ENCODE assay signal across 29 mouse cellular contexts in the genomic region with DNA sequence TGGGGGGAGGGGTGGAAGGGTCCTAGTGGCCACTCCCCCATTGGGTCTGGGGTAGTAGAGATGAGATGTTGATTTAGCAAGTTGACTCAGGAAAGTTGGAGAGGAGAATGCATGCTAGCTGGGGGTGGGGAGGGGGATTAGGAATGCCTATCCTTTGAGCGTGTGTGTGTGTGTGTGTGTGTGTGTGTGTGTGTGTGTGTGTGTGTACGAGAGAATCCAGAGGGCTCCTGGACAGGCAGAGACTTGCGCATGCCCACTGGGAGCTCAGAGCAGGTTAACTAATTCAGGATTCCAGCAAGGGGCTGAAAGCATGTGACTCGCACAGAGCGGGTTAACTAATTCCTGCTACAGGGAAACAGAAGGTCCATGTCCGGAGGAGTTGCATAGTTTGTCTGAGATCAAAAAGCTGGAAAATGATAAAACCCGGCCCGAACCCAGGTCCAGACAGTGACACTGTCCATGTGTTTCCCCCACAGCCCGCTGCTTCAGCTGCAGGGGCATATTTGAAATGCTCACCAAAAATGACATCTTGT.
DNase-seq lines count a peak whose midpoint lies in the region; ATAC-seq and TF ChIP-seq lines count a peak whose summit lies in the region.
"Had no signal": no experiment of that assay in that cellular context is flagged by ENCODE, and none has a peak within 500 bp of the region (broad histone marks: within the 10 kb centered on the region; RNA-seq: fewer than 3 reads in every experiment).

No protein-coding gene starts in this region.

- no peak for TF ChIP-seq CTCF in kidney, postnatal 0 days (IDR thresholded peaks at IDR 0.05; ENCODE audit: low read depth)

- no peaks in the 10 kb centered on the region for H3K4me1 ChIP-seq in kidney, postnatal 0 days (replicated peaks; ENCODE audit: insufficient read depth, low read length)
- H3K4me1 ChIP-seq in midbrain, embryonic 12.5 days: peaks cover 16% of the 10 kb centered on the region
- H3K4me1 ChIP-seq in midbrain, embryonic 16.5 days (ENCODE audit: control insufficient read depth, insufficient read depth, low read length): peaks cover 4% of the 10 kb centered on the region; the same call in 1 of the 2 replicates
- no peaks in the 10 kb centered on the region for H3K4me1 ChIP-seq in embryonic facial prominence, embryonic 11.5 days (ENCODE audit: control insufficient read depth, insufficient read depth, low read length)
- H3K4me1 ChIP-seq: embryonic facial prominence, embryonic 15.5 days; intestine, embryonic 15.5 days; liver, embryonic 13.5 days; neural tube, embryonic 12.5 days had no signal

- H3K9ac ChIP-seq in kidney, postnatal 0 days (ENCODE audit: low read depth, low read length): no peak overlapping the region
- no peak overlapping the region for H3K9ac ChIP-seq in midbrain, embryonic 12.5 days (replicated peaks)
- H3K9ac ChIP-seq in midbrain, embryonic 16.5 days (ENCODE audit: low read depth, low read length): no peak overlapping the region
- H3K9ac ChIP-seq in embryonic facial prominence, embryonic 11.5 days (replicated peaks; ENCODE audit: low read length): no peak overlapping the region
- H3K9ac ChIP-seq: embryonic facial prominence, embryonic 15.5 days; forebrain, embryonic 13.5 days; hindbrain, embryonic 12.5 days; intestine, embryonic 15.5 days; liver, embryonic 13.5 days; neural tube, embryonic 12.5 days had no signal

- 0 out of 2 replicates have a peak, but pooled peaks cover 12% of the 10 kb centered on the region for H3K36me3 ChIP-seq in kidney, postnatal 0 days (ENCODE audit: insufficient read depth, low read length)
- no peaks in the 10 kb centered on the region for H3K36me3 ChIP-seq in midbrain, embryonic 12.5 days
- peaks cover 2% of the 10 kb centered on the region; the same call in 1 of the 2 replicates for H3K36me3 ChIP-seq in midbrain, embryonic 16.5 days (ENCODE audit: control insufficient read depth, insufficient read depth, low read length)
- no peaks in the 10 kb centered on the region for H3K36me3 ChIP-seq in embryonic facial prominence, embryonic 11.5 days (replicated peaks; ENCODE audit: control insufficient read depth, insufficient read depth, low read depth, low read length)
- H3K36me3 ChIP-seq: embryonic facial prominence, embryonic 15.5 days; hindbrain, embryonic 12.5 days; intestine, embryonic 15.5 days; liver, embryonic 13.5 days; neural tube, embryonic 12.5 days had no signal

- H3K9me3 ChIP-seq in kidney, postnatal 0 days (replicated peaks; ENCODE audit: low read length): no peaks in the 10 kb centered on the region
- no peaks in the 10 kb centered on the region for H3K9me3 ChIP-seq in midbrain, embryonic 12.5 days
- no peaks in the 10 kb centered on the region for H3K9me3 ChIP-seq in midbrain, embryonic 16.5 days (replicated peaks; ENCODE audit: control insufficient read depth, low read length, poor library complexity, severe bottlenecking)
- H3K9me3 ChIP-seq in embryonic facial prominence, embryonic 11.5 days (replicated peaks; ENCODE audit: control insufficient read depth, low read length): no peaks in the 10 kb centered on the region
- H3K9me3 ChIP-seq: embryonic facial prominence, embryonic 15.5 days; forebrain, embryonic 13.5 days; hindbrain, embryonic 12.5 days; intestine, embryonic 15.5 days; liver, embryonic 13.5 days; neural tube, embryonic 12.5 days had no signal

- WGBS in kidney, postnatal 0 days: 58% methylated on average over 8 of the region's 9 CpGs
- WGBS in midbrain, embryonic 12.5 days: 46% methylated on average over 9 of the region's 9 CpGs
- WGBS in midbrain, embryonic 16.5 days: 45% methylated on average over 9 of the region's 9 CpGs
- 56% methylated on average over 9 of the region's 9 CpGs for WGBS in embryonic facial prominence, embryonic 11.5 days

- no peak overlapping the region for H3K27ac ChIP-seq in kidney, postnatal 0 days
- H3K27ac ChIP-seq in midbrain, embryonic 12.5 days (replicated peaks): no peak overlapping the region
- no peak overlapping the region for H3K27ac ChIP-seq in midbrain, embryonic 16.5 days (ENCODE audit: low read length)
- no peak overlapping the region for H3K27ac ChIP-seq in embryonic facial prominence, embryonic 11.5 days (replicated peaks; ENCODE audit: low read depth, low read length)
- H3K27ac ChIP-seq: embryonic facial prominence, embryonic 15.5 days; forebrain, embryonic 13.5 days; hindbrain, embryonic 12.5 days; hindbrain, postnatal 0 days; intestine, embryonic 15.5 days; layer of hippocampus, adult 2 months; liver, embryonic 13.5 days; neural tube, embryonic 12.5 days had no signal

- no peak overlapping the region for H3K4me2 ChIP-seq in kidney, postnatal 0 days (ENCODE audit: low read length)
- 0 out of 2 replicates have a peak overlapping the region, but pooled peaks have one; percentile 11 for H3K4me2 ChIP-seq in midbrain, embryonic 12.5 days (replicated peaks)
- no peak overlapping the region for H3K4me2 ChIP-seq in midbrain, embryonic 16.5 days (ENCODE audit: low read length)
- no peak overlapping the region for H3K4me2 ChIP-seq in embryonic facial prominence, embryonic 11.5 days (ENCODE audit: low read depth, low read length)
- H3K4me2 ChIP-seq: embryonic facial prominence, embryonic 15.5 days; forebrain, embryonic 13.5 days; hindbrain, embryonic 12.5 days; intestine, embryonic 15.5 days; liver, embryonic 13.5 days; neural tube, embryonic 12.5 days had no signal

- no peak for ATAC-seq in kidney, postnatal 0 days (replicated peaks; ENCODE audit: low FRiP score, low read depth)
- peak; percentile 44; the same call in 1 of the 2 replicates for ATAC-seq in midbrain, embryonic 12.5 days (ENCODE audit: low FRiP score, low read depth)
- ATAC-seq in midbrain, embryonic 16.5 days: no peak
- no peak for ATAC-seq in embryonic facial prominence, embryonic 11.5 days (replicated peaks; ENCODE audit: insufficient number of reproducible peaks, low FRiP score, low TSS enrichment, low read depth)
- ATAC-seq: activated CD4-positive, CD25-positive, alpha-beta regulatory T cell, adult 4 months; forebrain, embryonic 13.5 days; hindbrain, postnatal 0 days; intestine, embryonic 15.5 days had no signal

- DNase-seq in embryo, embryonic 10.5 days (ENCODE audit: low spot score): peak; percentile 44
- DNase-seq in embryo, embryonic 10 days (ENCODE audit: low spot score): no peak
- DNase-seq in kidney, postnatal 0 days (ENCODE audit: low spot score): peak; percentile 53
- DNase-seq in kidney, postnatal 36 days: no peak
- DNase-seq in embryonic facial prominence, embryonic 11.5 days (ENCODE audit: low spot score): peak; percentile 46
- DNase-seq in urinary bladder, adult 2 months (ENCODE audit: low spot score): no peak
- DNase-seq: adrenal gland, adult 2 months; adrenal gland, postnatal 36 days; cerebellum, adult 2 months; cerebellum, postnatal 14 days; gastrocnemius, postnatal 14 days; heart, postnatal 14 days; kidney, adult 9 months; left cerebral cortex, postnatal 4 days; liver, embryonic 13.5 days; lung, adult 18-20 months; lung, postnatal 10 days had no signal

- no peak overlapping the region for H3K4me3 ChIP-seq in kidney, postnatal 0 days (replicated peaks; ENCODE audit: low read depth, low read length)
- no peak overlapping the region for H3K4me3 ChIP-seq in midbrain, embryonic 12.5 days
- H3K4me3 ChIP-seq in midbrain, embryonic 16.5 days (ENCODE audit: low read depth, low read length): no peak overlapping the region
- no peak overlapping the region for H3K4me3 ChIP-seq in embryonic facial prominence, embryonic 11.5 days (ENCODE audit: low read depth, low read length)
- H3K4me3 ChIP-seq: embryonic facial prominence, embryonic 15.5 days; forebrain, embryonic 13.5 days; hindbrain, embryonic 12.5 days; intestine, embryonic 15.5 days; layer of hippocampus, adult 2 months; liver, embryonic 13.5 days; myocyte; neural tube, embryonic 12.5 days had no signal

- no peaks in the 10 kb centered on the region for H3K27me3 ChIP-seq in kidney, postnatal 0 days (ENCODE audit: insufficient read depth, low read length)
- H3K27me3 ChIP-seq in midbrain, embryonic 12.5 days: 0 out of 2 replicates have a peak, but pooled peaks cover 3% of the 10 kb centered on the region
- H3K27me3 ChIP-seq in midbrain, embryonic 16.5 days (ENCODE audit: control insufficient read depth, insufficient read depth, low read depth, low read length): no peaks in the 10 kb centered on the region
- no peaks in the 10 kb centered on the region for H3K27me3 ChIP-seq in embryonic facial prominence, embryonic 11.5 days (ENCODE audit: control insufficient read depth, insufficient read depth, low read length)
- H3K27me3 ChIP-seq: CH12.LX; embryonic facial prominence, embryonic 15.5 days; forebrain, embryonic 13.5 days; hindbrain, embryonic 12.5 days; intestine, embryonic 15.5 days; liver, embryonic 13.5 days; neural tube, embryonic 12.5 days had no signal

Comparison
In these comparisons a context has a peak if more than half of its experiments do, and no peak if none do; other contexts are left out.
1. DNase-seq: peak in embryo, embryonic 10.5 days (single experiment), kidney, postnatal 0 days (single experiment) and embryonic facial prominence, embryonic 11.5 days (single experiment); none in embryo, embryonic 10 days (single experiment), kidney, postnatal 36 days (0 of 2) and urinary bladder, adult 2 months (single experiment).